Mouse (Mus musculus) urinary bladder, postnatal 14 days (tissue): ENCODE results near the gene Sostdc1.
A peak's percentile ranks its signal among the peaks of the same experiment; 100 is the strongest.

Experiments used
- DNase-seq: peaks from one replicate; pipeline ENCODE4 v3.0.0; 2021; ENCODE audit warnings: low spot score

Gene Sostdc1

GRCm38 (mm10) chr12:36313916-36314315 lies at the start of gene Sostdc1:
Gene Sostdc1 (plus strand): TSS chr12:36314139.
- DNase-seq: no peak

GRCm38 (mm10) chr12:36267670-36268246 lies 46.2 kb upstream of the Sostdc1 start:
- DNase-seq: no peak

GRCm38 (mm10) chr12:36274823-36275222 lies 39.1 kb upstream of the Sostdc1 start:
- DNase-seq: peak; percentile 7

- no peak for DNase-seq
Measured at GRCm38 (mm10) chr12:36289634-36290033, 24.3 kb upstream of the Sostdc1 start.

GRCm38 (mm10) chr12:36290465-36290864 lies 23.5 kb upstream of the Sostdc1 start:
- no peak for DNase-seq

- no peak for DNase-seq
Measured at GRCm38 (mm10) chr12:36291346-36291745, 22.6 kb upstream of the Sostdc1 start.

- DNase-seq: no peak
Measured at GRCm38 (mm10) chr12:36302326-36302725, 11.6 kb upstream of the Sostdc1 start.

- DNase-seq: no peak
Measured at GRCm38 (mm10) chr12:36302905-36303642, 10.9 kb upstream of the Sostdc1 start.

- no peak for DNase-seq
Measured at GRCm38 (mm10) chr12:36308737-36309420, 5.1 kb upstream of the Sostdc1 start.

GRCm38 (mm10) chr12:36313015-36313414 lies 924 bp upstream of the Sostdc1 start:
- no peak for DNase-seq

GRCm38 (mm10) chr12:36314446-36314845 lies 507 bp downstream of the Sostdc1 start:
- no peak for DNase-seq

GRCm38 (mm10) chr12:36315527-36315926 lies 1.6 kb downstream of the Sostdc1 start:
- no peak for DNase-seq

GRCm38 (mm10) chr12:36316056-36316455 lies 2.1 kb downstream of the Sostdc1 start:
- DNase-seq: no peak

GRCm38 (mm10) chr12:36317036-36317819 lies 3.3 kb downstream of the Sostdc1 start:
- DNase-seq: peak; percentile 36

GRCm38 (mm10) chr12:36317820-36318135 lies 3.8 kb downstream of the Sostdc1 start:
- no peak for DNase-seq

GRCm38 (mm10) chr12:36326101-36326521 lies 12.2 kb downstream of the Sostdc1 start:
- no peak for DNase-seq

- DNase-seq: no peak
Measured at GRCm38 (mm10) chr12:36332676-36333075, 18.7 kb downstream of the Sostdc1 start.

- DNase-seq: no peak
Measured at GRCm38 (mm10) chr12:36333837-36334281, 19.9 kb downstream of the Sostdc1 start.

GRCm38 (mm10) chr12:36344131-36344530 lies 30.2 kb downstream of the Sostdc1 start:
- no peak for DNase-seq

- no peak for DNase-seq
Measured at GRCm38 (mm10) chr12:36360064-36360463, 46.1 kb downstream of the Sostdc1 start.

GRCm38 (mm10) chr12:36360693-36361092 lies 46.8 kb downstream of the Sostdc1 start:
- no peak for DNase-seq

GRCm38 (mm10) chr12:36364013-36364412 lies 50.1 kb downstream of the Sostdc1 start:
- DNase-seq: no peak
